8 mouse cellular contexts compared by ENCODE assay signal in the genomic region with DNA sequence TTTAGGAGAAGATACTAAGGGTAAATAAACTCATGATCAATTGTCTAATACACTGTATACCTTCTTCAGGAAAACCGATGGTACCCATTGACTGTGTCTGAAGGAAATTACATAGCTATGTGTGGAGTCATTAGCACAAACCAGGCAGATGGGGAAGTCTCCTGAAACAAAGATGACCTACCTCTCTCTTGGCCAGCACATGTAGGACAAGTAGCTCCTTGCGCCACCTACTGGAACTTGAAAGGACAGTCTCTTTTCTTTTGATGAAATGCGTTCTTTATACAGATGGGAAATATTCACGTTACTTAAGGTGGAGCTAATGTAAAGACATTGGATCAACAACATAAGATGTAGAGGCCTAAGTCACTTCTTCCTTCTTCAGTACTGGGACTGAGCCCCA. TPM values are rescaled to one million over a fixed set of nuclear protein-coding genes. Genes with fewer than 3 reads are reported as not detected.
DNase-seq lines count a peak whose midpoint lies in the region; ATAC-seq and TF ChIP-seq lines count a peak whose summit lies in the region.
"Had no signal": no experiment of that assay in that cellular context is flagged by ENCODE, and none has a peak within 500 bp of the region (broad histone marks: within the 10 kb centered on the region; RNA-seq: fewer than 3 reads in every experiment).

No protein-coding gene starts in this region.

- no peaks in the 10 kb centered on the region for H3K36me3 ChIP-seq in MEL (ENCODE audit: control insufficient read depth in 1 of 2, insufficient read depth in 2 of 2, low read length in 2 of 2)
- H3K36me3 ChIP-seq in forebrain, embryonic 14.5 days (ENCODE audit: control insufficient read depth, insufficient read depth, low read length): no peaks in the 10 kb centered on the region
- H3K36me3 ChIP-seq in liver, embryonic 14.5 days (replicated peaks; ENCODE audit: control insufficient read depth, insufficient read depth, low read depth): no peaks in the 10 kb centered on the region
- H3K36me3 ChIP-seq: heart, embryonic 15.5 days had no signal

- no peak overlapping the region for H3K4me3 ChIP-seq in MEL (ENCODE audit: control insufficient read depth in 1 of 2, insufficient read depth in 1 of 2, low read depth in 2 of 2, low read length in 2 of 2)
- H3K4me3 ChIP-seq in forebrain, embryonic 14.5 days (ENCODE audit: low read depth, low read length): no peak overlapping the region
- no peak overlapping the region for H3K4me3 ChIP-seq in liver, embryonic 14.5 days (ENCODE audit: insufficient read depth in 1 of 2, low read depth in 2 of 2, low read length in 2 of 2)
- H3K4me3 ChIP-seq: heart, embryonic 15.5 days had no signal

- no peak for TF ChIP-seq POLR2A in MEL (IDR thresholded peaks at IDR 0.05; ENCODE audit: control insufficient read depth in 1 of 2, insufficient read depth in 1 of 2, low read depth in 1 of 2, low read length in 2 of 2, poor library complexity in 1 of 2)

- peak; percentile 9 to 47; a peak in 2 of 4 replicates for TF ChIP-seq EP300 in MEL (IDR thresholded peaks at IDR 0.05; ENCODE audit: low read depth in 1 of 2, low read length in 2 of 2)
- TF ChIP-seq EP300 in liver, embryonic 14.5 days (IDR thresholded peaks at IDR 0.05; ENCODE audit: low read depth): no peak

- peak; percentile 63 to 96 (median 90) for TF ChIP-seq CTCF in MEL (IDR thresholded peaks at IDR 0.05 in 2 of 3, conservative IDR thresholded peaks at IDR 0.05 in 1 of 3; ENCODE audit: control insufficient read depth in 1 of 3, insufficient read depth in 1 of 3, low read depth in 2 of 3, low read length in 3 of 3, poor library complexity in 1 of 3, severe bottlenecking in 1 of 3)
- TF ChIP-seq CTCF in liver, embryonic 14.5 days (IDR thresholded peaks at IDR 0.05; ENCODE audit: low read depth): peak; percentile 84

- 3% methylated on average over 4 of the region's 4 CpGs for WGBS in forebrain, embryonic 14.5 days
- 1% methylated on average over 4 of the region's 4 CpGs for whole genome bisulfite sequencing in liver, embryonic 14.5 days (ENCODE audit: insufficient replicate concordance)

- DNase-seq in left cerebral cortex, postnatal 14 days (ENCODE audit: low spot score in 2 of 2): peak; percentile 56
- DNase-seq in left cerebral cortex, postnatal 36 days (ENCODE audit: low spot score in 2 of 2): no peak
- peak; percentile 93 for DNase-seq in MEL (ENCODE audit: low read depth, low spot score)
- peak; percentile 37 for DNase-seq in brain, embryonic 18.5 days (ENCODE audit: low read depth, low spot score)
- peak; percentile 89 for DNase-seq in forebrain, embryonic 14.5 days (ENCODE audit: low spot score)
- peak; percentile 59 to 73 (median 62) for DNase-seq in liver, embryonic 14.5 days (ENCODE audit: low read depth in 3 of 3, low spot score in 3 of 3)
- peak; percentile 44 to 71 for DNase-seq in spleen, postnatal 36 days (ENCODE audit: low spot score in 2 of 2)

- peaks cover 0 to 4% of the 10 kb centered on the region in 2 experiments; a peak in 3 of 4 replicates for H3K4me1 ChIP-seq in MEL (ENCODE audit: control insufficient read depth in 1 of 2, insufficient read depth in 2 of 2, low read length in 2 of 2)
- peaks cover 10% of the 10 kb centered on the region for H3K4me1 ChIP-seq in forebrain, embryonic 14.5 days (ENCODE audit: control insufficient read depth, insufficient read depth, low read length)
- H3K4me1 ChIP-seq in liver, embryonic 14.5 days (replicated peaks; ENCODE audit: control insufficient read depth in 2 of 2, insufficient read depth in 2 of 2, low read length in 1 of 2): no peaks in the 10 kb centered on the region

- H3K27ac ChIP-seq in MEL (ENCODE audit: control insufficient read depth, low read depth, low read length): no peak overlapping the region
- H3K27ac ChIP-seq in forebrain, embryonic 14.5 days (ENCODE audit: low read depth, low read length): no peak overlapping the region
- no peak overlapping the region for H3K27ac ChIP-seq in liver, embryonic 14.5 days
- H3K27ac ChIP-seq: heart, embryonic 15.5 days had no signal

- no peak overlapping the region for H3K9ac ChIP-seq in MEL (ENCODE audit: control insufficient read depth, low read depth, low read length, poor library complexity, severe bottlenecking)
- no peak overlapping the region for H3K9ac ChIP-seq in forebrain, embryonic 14.5 days (ENCODE audit: low read length)
- no peak overlapping the region for H3K9ac ChIP-seq in liver, embryonic 14.5 days (replicated peaks)
- H3K9ac ChIP-seq: heart, embryonic 15.5 days had no signal

- no peaks in the 10 kb centered on the region for H3K79me2 ChIP-seq in MEL (ENCODE audit: control insufficient read depth, insufficient read depth, low read length, poor library complexity)

- peak; percentile 86 for TF ChIP-seq RAD21 in MEL (IDR thresholded peaks at IDR 0.05; ENCODE audit: low read depth, low read length)

- peak; percentile 31 for ATAC-seq in forebrain, embryonic 14.5 days
- ATAC-seq in liver, embryonic 14.5 days (ENCODE audit: insufficient read depth): no peak

- H3K9me3 ChIP-seq in MEL (replicated peaks; ENCODE audit: insufficient read depth, low read length): no peaks in the 10 kb centered on the region
- no peaks in the 10 kb centered on the region for H3K9me3 ChIP-seq in forebrain, embryonic 14.5 days (replicated peaks; ENCODE audit: control insufficient read depth, low read length)
- H3K9me3 ChIP-seq in liver, embryonic 14.5 days (ENCODE audit: control insufficient read depth, low read length): no peaks in the 10 kb centered on the region
- H3K9me3 ChIP-seq: heart, embryonic 15.5 days had no signal

- intact Hi-C loops in left cerebral cortex, postnatal 14 days (cut with DNase I): loop anchor here (2.0 to 5.0 kb wide), 2 partner anchors 104 to 292 kb away; partner anchors contain the start of gene Aph1c
- intact Hi-C loops in left cerebral cortex, postnatal 36 days (cut with DNase I): loop anchor here (5.0 kb wide), 1 partner anchor 102 kb away; no protein-coding TSS in a partner anchor

- H3K4me2 ChIP-seq in forebrain, embryonic 14.5 days (ENCODE audit: low read length): no peak overlapping the region
- no peak overlapping the region for H3K4me2 ChIP-seq in liver, embryonic 14.5 days (ENCODE audit: low read depth)
- H3K4me2 ChIP-seq: heart, embryonic 15.5 days had no signal

- no peaks in the 10 kb centered on the region for H3K27me3 ChIP-seq in MEL (ENCODE audit: control insufficient read depth in 1 of 2, insufficient read depth in 2 of 2, low read length in 2 of 2)
- no peaks in the 10 kb centered on the region for H3K27me3 ChIP-seq in forebrain, embryonic 14.5 days (replicated peaks; ENCODE audit: control insufficient read depth, insufficient read depth, low read length)
- H3K27me3 ChIP-seq in liver, embryonic 14.5 days (ENCODE audit: control insufficient read depth, insufficient read depth, low read length): no peaks in the 10 kb centered on the region
- H3K27me3 ChIP-seq: heart, embryonic 15.5 days had no signal

TF ChIP-seq in MEL, 35 proteins besides CTCF, POLR2A, EP300 and RAD21 (continues in another document):
- TF ChIP-seq GABPA (IDR thresholded peaks at IDR 0.05; ENCODE audit: low read depth, low read length) (no peak), GATA1 (IDR thresholded peaks at IDR 0.05; ENCODE audit: low read depth, low read length) (no peak), SMC3 (IDR thresholded peaks at IDR 0.05; ENCODE audit: low read depth, low read length) (peak; percentile 91), NELFE (IDR thresholded peaks at IDR 0.05; ENCODE audit: low read depth, low read length) (no peak), RCOR1 (IDR thresholded peaks at IDR 0.05; ENCODE audit: low read depth, low read length) (no peak), ZNF384 (IDR thresholded peaks at IDR 0.05; ENCODE audit: low read depth, low read length) (no peak), E2F4 (IDR thresholded peaks at IDR 0.05; ENCODE audit: borderline replicate concordance, low read depth, low read length) (no peak), TBP (IDR thresholded peaks at IDR 0.05; ENCODE audit: low read depth, low read length) (peak; percentile 44; the same call in 1 of the 2 replicates), MAX (IDR thresholded peaks at IDR 0.05; ENCODE audit: low read length) (peak; percentile 79), MYC (IDR thresholded peaks at IDR 0.05; ENCODE audit: low read depth, low read length) (peak; percentile 98), MYB (IDR thresholded peaks at IDR 0.05; ENCODE audit: low read depth, low read length) (no peak), BHLHE40 (IDR thresholded peaks at IDR 0.05; ENCODE audit: borderline replicate concordance, low read depth, low read length) (0 out of 2 replicates have a peak, but pooled peaks have one; percentile 33)

RNA-seq across cellular contexts. Expression of gene Rps27l, which starts 7.0 kb away (rescaled TPM):
- 10 to 100 TPM; 41.6 to 43.1 TPM for total RNA-seq in left cerebral cortex, postnatal 14 days (2021)
- 10 to 100 TPM; 36.8 to 37.3 TPM for total RNA-seq in left cerebral cortex, postnatal 36 days (2021)
- total RNA-seq in MEL (2012; rRNA removed): 502 and 524 TPM in 2 replicates
- 100 to 1,000 TPM in 1 of 2 experiments, not detected in 1; 469 TPM for polyA plus RNA-seq in MEL (2012; ENCODE audit: insufficient read depth in 1 of 2, insufficient read length in 2 of 2, low read depth in 1 of 2, low replicate concordance in 2 of 2, missing spikeins in 1 of 2)
- 357 and 434 TPM in 2 replicates for polyA plus RNA-seq in forebrain, embryonic 14.5 days (2014; fragmentation: Nextera tagmentation; extraction: Ambion mirVana)
- polyA plus RNA-seq in liver, embryonic 14.5 days (2012; rRNA removed): 176 and 238 TPM in 2 replicates
- 612 and 652 TPM in 2 replicates for polyA plus RNA-seq in liver, embryonic 14.5 days (2014; fragmentation: Nextera tagmentation; extraction: Ambion mirVana)

RNA-seq across cellular contexts. Expression of gene Rab8b, which starts 19.3 kb away (rescaled TPM):
- 10 to 100 TPM; 23.4 to 24.4 TPM for total RNA-seq in left cerebral cortex, postnatal 14 days (2021)
- 10 to 100 TPM; 25.2 to 31.7 TPM for total RNA-seq in left cerebral cortex, postnatal 36 days (2021)
- total RNA-seq in MEL (2012; rRNA removed): 15.0 and 16.4 TPM in 2 replicates
- polyA plus RNA-seq in MEL (2012; ENCODE audit: insufficient read depth in 1 of 2, insufficient read length in 2 of 2, low read depth in 1 of 2, low replicate concordance in 2 of 2, missing spikeins in 1 of 2): 10 to 100 TPM in 1 of 2 experiments, not detected in 1; 16.1 TPM
- polyA plus RNA-seq in forebrain, embryonic 14.5 days (2014; fragmentation: Nextera tagmentation; extraction: Ambion mirVana): 15.3 and 22.4 TPM in 2 replicates
- 15.1 and 20.6 TPM in 2 replicates for polyA plus RNA-seq in liver, embryonic 14.5 days (2012; rRNA removed)
- polyA plus RNA-seq in liver, embryonic 14.5 days (2014; fragmentation: Nextera tagmentation; extraction: Ambion mirVana): 17.9 and 18.3 TPM in 2 replicates

RNA-seq across cellular contexts. Expression of gene Lactb, which starts 36.4 kb away (rescaled TPM):
- total RNA-seq in left cerebral cortex, postnatal 14 days (2021): 10 to 100 TPM; 18.1 to 18.7 TPM
- total RNA-seq in left cerebral cortex, postnatal 36 days (2021): 10 to 100 TPM; 18.8 to 19.0 TPM
- 27.0 and 28.9 TPM in 2 replicates for total RNA-seq in MEL (2012; rRNA removed)
- polyA plus RNA-seq in MEL (2012; ENCODE audit: insufficient read depth in 1 of 2, insufficient read length in 2 of 2, low read depth in 1 of 2, low replicate concordance in 2 of 2, missing spikeins in 1 of 2): 100 to 1,000 TPM in 1 of 2 experiments, 10 to 100 TPM in 1; 36.9 to 108 TPM
- polyA plus RNA-seq in forebrain, embryonic 14.5 days (2014; fragmentation: Nextera tagmentation; extraction: Ambion mirVana): 9.8 and 10.2 TPM in 2 replicates
- 3.8 and 5.6 TPM in 2 replicates for polyA plus RNA-seq in liver, embryonic 14.5 days (2012; rRNA removed)
- 6.8 and 7.7 TPM in 2 replicates for polyA plus RNA-seq in liver, embryonic 14.5 days (2014; fragmentation: Nextera tagmentation; extraction: Ambion mirVana)

Comparison
In these comparisons a context has a peak if more than half of its experiments do, and no peak if none do; other contexts are left out.
1. DNase-seq: peak in left cerebral cortex, postnatal 14 days (2 of 2), MEL (single experiment), brain, embryonic 18.5 days (single experiment), forebrain, embryonic 14.5 days (single experiment), liver, embryonic 14.5 days (3 of 3) and spleen, postnatal 36 days (2 of 2); none in left cerebral cortex, postnatal 36 days (0 of 2).
2. RNA of gene Rps27l, which starts 7.0 kb away (total RNA-seq): 502 to 524 TPM in MEL; 41.6 to 43.1 TPM in left cerebral cortex, postnatal 14 days and 36.8 to 37.3 TPM in left cerebral cortex, postnatal 36 days; every median in the first group is over 10 times any median in the second.